Mouse (Mus musculus) liver, embryonic 13.5 days (tissue): Measurements from ENCODE around the gene Swap70. TPM values are rescaled to one million over a fixed set of nuclear protein-coding genes. Genes with fewer than 3 reads are reported as not detected.

ENCODE experiments used
- polyA plus RNA-seq: library from polyadenylated mRNA; unstranded; fragments of >200 nt; fragmentation: Nextera tagmentation; extraction: Ambion mirVana; gene quantifications from 2 replicates; pipeline ENCODE4 v1.2.1, GENCODE M21; 2015

The Swap70 gene
- polyA plus RNA-seq, 1 experiment from 2014 or later, result 10.2 TPM

Other genes with a start within 250 kb of the Swap70 start
- gene Tmem41b, start 234.8 kb upstream of the Swap70 start, polyA plus RNA-seq, result 35.4 and 45.7 TPM in 2 replicates
- 25.0 and 33.9 TPM in 2 replicates for gene Ipo7, start 203.4 kb upstream of the Swap70 start, polyA plus RNA-seq
- 10.3 and 11.1 TPM in 2 replicates for gene Zfp143, start 160.5 kb upstream of the Swap70 start, polyA plus RNA-seq
- gene Wee1, start 99.7 kb upstream of the Swap70 start, polyA plus RNA-seq, result 10.2 and 12.2 TPM in 2 replicates